Mouse (Mus musculus): ENCODE results near the gene Gm45521. TPM values are rescaled to one million over a fixed set of nuclear protein-coding genes. Genes with fewer than 3 reads are reported as not detected.
A peak's percentile ranks its signal among the peaks of the same experiment; 100 is the strongest.

Gene Gm45521
- total RNA-seq, 2 experiments from 2014 or later, result not detected

- no peak for DNase-seq (ENCODE audit: low spot score in 2 of 2)
- intact Hi-C loops (cut with DNase I), result loop anchor here (10.0 kb wide), 1 partner anchor 50 kb away; no protein-coding TSS in a partner anchor
Observed at GRCm38 (mm10) chr14:7945261-7945660, 11.8 kb upstream of the Gm45521 start.

DNA sequence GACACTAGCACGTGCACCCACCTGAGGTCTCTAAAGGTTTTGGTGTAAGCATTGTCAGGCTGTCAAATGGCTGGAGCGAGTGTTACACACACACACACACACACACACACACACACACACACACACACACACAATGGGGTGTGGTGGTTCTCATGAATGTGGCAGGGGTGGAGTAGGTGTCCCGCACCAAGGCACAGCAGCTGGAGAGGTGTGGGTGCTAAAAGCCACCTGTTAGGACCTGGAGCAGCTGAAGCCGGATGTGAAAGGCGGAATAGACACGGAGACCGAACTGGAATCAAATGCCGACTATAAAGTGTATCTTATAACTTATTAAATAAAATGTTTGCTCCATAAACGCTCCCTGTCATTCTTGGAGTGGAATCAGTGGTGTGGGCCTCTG is 5.9 kb upstream of the Gm45521 start:
- intact Hi-C loops (cut with DNase I), result no loop called here
- DNase-seq (ENCODE audit: low spot score in 2 of 2), result no peak

DNA sequence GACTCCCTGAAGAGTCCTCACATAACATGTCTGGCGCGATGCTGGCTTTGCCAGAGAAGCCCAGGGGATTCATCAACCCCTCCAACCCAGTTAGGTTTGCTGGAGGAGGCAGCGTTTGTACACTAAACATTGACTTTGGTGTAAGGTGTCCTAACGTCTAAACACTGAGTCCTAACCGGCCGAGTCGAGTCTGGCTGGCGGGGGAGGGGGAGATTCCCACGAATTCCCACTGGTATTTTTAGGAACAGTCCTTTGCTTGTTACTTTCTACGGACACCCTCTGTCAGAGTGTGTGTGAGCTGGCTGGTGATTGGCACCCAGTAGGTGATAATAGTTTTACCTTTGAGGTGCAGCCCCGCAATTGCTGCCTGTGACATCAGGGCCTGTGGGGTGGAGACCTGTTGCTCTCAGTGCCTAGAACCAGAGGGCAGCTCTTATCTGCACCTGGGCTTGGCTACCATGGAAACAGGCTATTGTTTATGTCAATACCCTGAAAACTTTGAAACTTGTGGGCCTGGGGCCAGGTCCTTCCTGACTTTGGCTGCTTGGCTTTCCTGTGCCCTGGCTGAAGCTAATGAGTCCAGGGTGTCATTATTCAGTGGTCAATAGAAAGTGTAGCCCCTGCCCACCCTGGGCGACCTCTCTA is 4.4 kb upstream of the Gm45521 start:
- intact Hi-C loops (cut with DNase I), result no loop called here
- DNase-seq (ENCODE audit: low spot score in 2 of 2), result no peak

GRCm38 (mm10) chr14:7954071-7954471 is 3.0 kb upstream of the Gm45521 start:
- intact Hi-C loops (cut with DNase I), result no loop called here

DNA sequence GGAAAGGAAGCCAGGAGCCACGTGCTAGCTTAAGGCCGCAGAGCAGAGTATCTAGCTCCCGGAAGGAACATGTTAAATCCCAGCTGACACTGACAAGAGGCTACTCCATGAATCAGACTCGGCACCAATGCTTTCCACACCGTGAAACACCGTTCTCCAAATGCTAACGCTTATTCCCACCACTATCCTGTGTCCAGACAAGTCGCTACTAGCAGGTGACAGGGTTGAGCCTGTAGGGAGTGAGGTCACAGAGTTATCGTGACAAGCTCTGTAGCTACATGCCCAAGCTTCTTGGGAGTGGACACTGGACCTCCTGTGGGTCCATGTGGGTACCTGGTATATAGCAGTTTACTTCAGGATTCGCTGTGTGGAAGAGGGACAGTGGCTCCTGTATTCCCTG is 661 bp upstream of the Gm45521 start:
- intact Hi-C loops (cut with DNase I), result no loop called here
- no peak for DNase-seq (ENCODE audit: low spot score in 2 of 2)

More at GRCm38 (mm10) chr14:7954071-7954471, 3.0 kb upstream of the Gm45521 start:
- no peak for DNase-seq (ENCODE audit: low spot score in 2 of 2)

DNA sequence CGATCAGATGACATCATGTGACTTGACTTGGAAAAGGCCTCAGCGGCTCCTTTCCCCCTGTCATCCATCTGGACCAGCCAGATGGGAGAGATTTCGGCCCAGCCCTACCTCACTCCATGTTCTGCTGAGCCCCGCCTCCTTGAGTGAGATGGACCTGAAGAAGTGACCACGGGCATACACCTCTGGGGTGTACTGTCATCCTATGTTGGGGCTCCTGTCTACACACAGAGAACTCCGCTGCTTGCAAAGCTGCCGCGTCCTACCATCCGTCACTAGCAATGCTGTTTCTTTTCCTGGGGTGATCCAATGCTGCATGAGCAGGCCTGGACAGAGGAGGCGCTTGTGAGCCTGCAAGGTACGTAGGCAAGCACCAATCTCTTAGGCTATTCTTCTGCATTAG is 3.5 kb downstream of the Gm45521 start:
- DNase-seq (ENCODE audit: low spot score in 2 of 2), result peak; percentile 46 to 72
- intact Hi-C loops (cut with DNase I), result loop anchor here (5.0 to 10.0 kb wide), 3 partner anchors 143 to 387 kb away; partner anchors contain the start of gene Flnb

GRCm38 (mm10) chr14:7961714-7962113 is 4.6 kb downstream of the Gm45521 start:
- intact Hi-C loops (cut with DNase I), result loop anchor here (5.0 to 10.0 kb wide), 3 partner anchors 144 to 386 kb away; partner anchors contain the start of gene Flnb
- no peak for DNase-seq (ENCODE audit: low spot score in 2 of 2)

DNA sequence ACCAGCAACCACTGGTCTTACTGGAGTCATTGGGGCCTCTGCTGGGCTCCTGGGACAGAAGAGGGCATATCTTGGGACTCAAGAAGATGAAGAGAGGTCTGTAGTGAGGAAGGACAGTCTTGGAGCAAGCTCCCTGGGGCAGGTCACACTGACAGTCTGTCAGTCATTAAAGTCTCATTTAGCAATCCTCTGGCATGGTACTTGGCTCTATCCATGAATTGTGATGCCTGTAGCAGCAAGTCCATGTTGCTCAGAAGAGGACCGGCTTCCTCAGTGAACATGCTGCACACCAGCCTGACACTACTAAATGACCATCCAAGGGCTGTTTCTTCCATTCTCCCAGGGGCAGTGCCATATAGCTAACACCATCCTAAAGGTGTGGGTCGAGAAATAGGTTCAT is 5.5 kb downstream of the Gm45521 start:
- DNase-seq (ENCODE audit: low spot score in 2 of 2), result no peak
- intact Hi-C loops (cut with DNase I), result loop anchor here (5.0 to 10.0 kb wide), 3 partner anchors 145 to 385 kb away; partner anchors contain the start of gene Flnb

GRCm38 (mm10) chr14:7963160-7963559 is 6.1 kb downstream of the Gm45521 start:
- DNase-seq (ENCODE audit: low spot score in 2 of 2), result no peak
- intact Hi-C loops (cut with DNase I), result loop anchor here (5.0 to 10.0 kb wide), 3 partner anchors 146 to 384 kb away; partner anchors contain the start of gene Flnb

GRCm38 (mm10) chr14:7964219-7964889 is 7.3 kb downstream of the Gm45521 start:
- intact Hi-C loops (cut with DNase I), result loop anchor here (2.0 to 10.0 kb wide), 5 partner anchors 32 to 383 kb away; partner anchors contain the start of gene Flnb
- DNase-seq (ENCODE audit: low spot score in 2 of 2), result peak; percentile 87 to 88

DNA sequence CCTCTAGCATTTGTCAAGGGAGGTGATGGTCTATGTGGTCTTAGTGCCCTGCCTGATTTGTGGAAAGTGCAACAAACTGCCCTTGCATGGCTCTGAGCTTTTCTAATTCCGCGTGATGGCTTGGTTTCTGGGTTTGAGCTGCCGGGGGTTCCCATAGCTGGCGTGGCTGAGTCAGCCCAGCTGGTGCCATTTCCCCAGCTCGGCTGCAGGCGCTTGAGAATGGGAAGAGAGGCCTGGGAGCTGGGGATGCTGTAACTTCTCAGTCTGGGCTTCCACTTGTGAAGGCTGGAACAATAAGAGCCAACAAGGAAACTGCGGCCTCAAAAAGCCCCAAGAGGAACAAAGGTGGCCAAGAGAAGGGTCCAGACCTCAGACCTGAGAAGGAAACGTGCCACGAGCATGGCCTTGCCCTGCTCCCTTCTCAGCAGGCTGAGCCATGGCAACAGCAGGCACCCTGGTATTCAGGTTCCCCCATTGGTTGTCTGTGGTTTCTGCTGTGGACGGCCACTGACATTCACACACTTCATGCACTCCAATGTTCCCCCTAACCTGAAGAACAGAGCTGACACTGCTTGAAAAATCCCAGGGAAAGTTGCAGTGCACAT is 14.9 kb downstream of the Gm45521 start:
- DNase-seq (ENCODE audit: low spot score in 2 of 2), result no peak
- intact Hi-C loops (cut with DNase I), result no loop called here

- no peak for DNase-seq (ENCODE audit: low spot score in 2 of 2)
- intact Hi-C loops (cut with DNase I), result no loop called here
Observed at GRCm38 (mm10) chr14:7974643-7975042, 17.6 kb downstream of the Gm45521 start.

GRCm38 (mm10) chr14:7975177-7975576 is 18.1 kb downstream of the Gm45521 start:
- no peak for DNase-seq (ENCODE audit: low spot score in 2 of 2)
- intact Hi-C loops (cut with DNase I), result no loop called here

DNA sequence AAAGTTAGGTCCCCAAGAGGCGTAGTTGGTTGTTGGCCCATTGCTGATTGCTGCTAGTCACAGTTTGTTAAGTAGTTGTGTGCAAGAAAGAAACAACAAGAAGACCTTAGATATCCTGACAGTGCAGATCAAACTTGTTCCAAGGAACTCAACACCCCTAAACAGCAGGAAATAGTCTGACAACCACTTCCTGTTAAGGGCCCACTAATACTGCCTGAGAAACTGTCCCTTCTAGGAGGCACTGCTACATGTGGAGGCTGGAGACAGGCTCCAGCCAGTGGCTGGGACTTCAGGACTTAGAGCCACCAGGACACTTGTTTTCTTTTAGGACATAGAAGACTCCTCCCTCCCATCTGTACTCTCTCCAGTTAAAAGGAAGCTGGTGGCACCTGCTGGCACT is 20.4 kb downstream of the Gm45521 start:
- intact Hi-C loops (cut with DNase I), result no loop called here
- no peak for DNase-seq (ENCODE audit: low spot score in 2 of 2)

- intact Hi-C loops (cut with DNase I), result no loop called here
Observed at GRCm38 (mm10) chr14:7978183-7978582, 21.1 kb downstream of the Gm45521 start.

DNA sequence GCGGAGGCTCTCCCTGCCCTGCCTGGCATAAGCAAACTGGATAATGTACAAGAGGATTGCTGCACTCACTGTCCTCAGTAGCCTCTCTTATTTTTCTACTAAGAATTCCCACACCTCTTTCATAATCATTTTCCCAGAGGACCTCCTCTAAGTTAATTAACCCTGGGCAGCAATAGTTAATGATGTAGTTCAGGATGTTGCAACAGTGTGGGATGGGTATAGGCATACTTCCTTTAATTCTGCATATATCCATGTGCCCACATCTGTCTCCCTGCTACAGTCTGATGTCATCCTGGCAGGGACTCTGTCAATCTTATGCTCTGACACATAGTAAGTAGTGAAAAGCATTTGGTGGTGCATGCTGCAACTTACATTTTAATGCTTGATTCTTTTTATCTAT is 24.1 kb downstream of the Gm45521 start:
- intact Hi-C loops (cut with DNase I), result no loop called here
- DNase-seq (ENCODE audit: low spot score in 2 of 2), result no peak

More at GRCm38 (mm10) chr14:7978183-7978582, 21.1 kb downstream of the Gm45521 start:
- no peak for DNase-seq (ENCODE audit: low spot score in 2 of 2)

DNA sequence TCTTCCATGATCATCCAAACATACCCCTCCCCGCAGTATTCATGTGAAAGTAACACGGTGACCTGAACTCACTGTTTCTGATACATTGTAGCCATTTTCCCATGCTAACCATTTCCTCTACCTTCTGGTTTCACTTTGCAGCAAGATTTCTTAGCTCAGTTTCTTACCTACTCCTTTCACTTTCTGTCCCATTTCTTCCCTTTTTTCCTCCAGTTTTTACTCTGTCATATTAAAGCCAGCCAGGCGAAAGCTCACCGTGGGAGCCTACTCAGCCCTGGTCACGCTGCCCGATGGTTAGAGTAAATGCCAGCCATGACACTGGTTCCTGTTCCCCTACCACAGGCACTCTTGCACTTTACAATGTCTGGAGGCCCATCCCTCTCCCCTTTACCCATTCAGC is 29.8 kb downstream of the Gm45521 start:
- intact Hi-C loops (cut with DNase I), result no loop called here
- no peak for DNase-seq (ENCODE audit: low spot score in 2 of 2)

GRCm38 (mm10) chr14:7989371-7989770 is 32.3 kb downstream of the Gm45521 start:
- DNase-seq (ENCODE audit: low spot score in 2 of 2), result no peak
- intact Hi-C loops (cut with DNase I), result no loop called here

- intact Hi-C loops (cut with DNase I), result no loop called here
- no peak for DNase-seq (ENCODE audit: low spot score in 2 of 2)
Observed at GRCm38 (mm10) chr14:7989961-7990360, 32.9 kb downstream of the Gm45521 start.

DNA sequence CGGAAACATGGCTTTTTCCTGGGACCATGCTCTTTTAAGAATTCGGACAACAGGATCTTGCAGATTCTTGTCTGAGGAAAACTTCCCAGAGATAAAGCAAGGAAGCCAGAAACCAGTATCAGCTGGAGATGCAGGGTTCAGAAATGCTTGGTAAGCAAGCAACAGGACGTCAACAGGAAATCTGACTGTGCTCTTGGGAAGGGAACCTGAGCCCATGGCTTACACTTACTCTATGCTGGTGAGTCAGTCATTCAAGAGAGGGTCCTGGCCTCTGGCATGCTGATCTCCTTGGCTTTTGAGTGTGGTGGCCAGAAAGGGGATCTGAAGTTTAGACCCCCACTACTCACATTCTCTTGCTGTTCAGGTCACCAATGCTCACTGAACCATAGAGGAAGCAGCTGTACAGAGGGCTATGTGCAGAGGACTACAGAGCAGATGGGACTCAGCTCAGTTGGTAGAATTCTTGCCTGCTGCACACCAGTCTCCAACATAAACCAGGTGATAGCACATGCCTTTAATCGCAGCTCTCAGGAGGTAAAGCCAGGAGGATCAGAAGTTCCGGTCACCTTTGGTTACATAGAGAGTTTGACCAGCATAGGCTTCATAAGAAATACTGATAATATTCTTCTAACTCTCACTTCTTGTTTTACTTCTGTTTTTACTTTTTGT is 34.2 kb downstream of the Gm45521 start:
- no peak for DNase-seq (ENCODE audit: low spot score in 2 of 2)
- intact Hi-C loops (cut with DNase I), result no loop called here

All from left cerebral cortex, postnatal 14 days (tissue).